Mouse (Mus musculus) megakaryocyte, adult 5-6 weeks (primary cell): ENCODE measurements around the gene 1700001C02Rik. TPM values are rescaled to one million over a fixed set of nuclear protein-coding genes. Genes with fewer than 3 reads are reported as not detected.

Experiments
- ATAC-seq: 2 replicates; pipeline ENCODE4 v1.8.0; 2016; ENCODE audit warnings: mild to moderate bottlenecking, inconsistent platforms; ENCODE audit not compliant: poor library complexity, severe bottlenecking
- total RNA-seq, 2 experiments: library from RNA; stranded (forward) in 1 of 2; stranded (reverse) in 1 of 2; fragments of 153-499, 151-499 nt in 1 of 2; fragments of 221-1000, 200-1000 nt in 1 of 2; gene quantifications; 2 replicates each; pipeline versions ENCODE4 v1.2.3 to v1.2.4; 2015 to 2017

1700001C02Rik gene
- total RNA-seq (2015): not detected in 2 replicates
- not detected in 2 replicates for total RNA-seq (2017)

DNA sequence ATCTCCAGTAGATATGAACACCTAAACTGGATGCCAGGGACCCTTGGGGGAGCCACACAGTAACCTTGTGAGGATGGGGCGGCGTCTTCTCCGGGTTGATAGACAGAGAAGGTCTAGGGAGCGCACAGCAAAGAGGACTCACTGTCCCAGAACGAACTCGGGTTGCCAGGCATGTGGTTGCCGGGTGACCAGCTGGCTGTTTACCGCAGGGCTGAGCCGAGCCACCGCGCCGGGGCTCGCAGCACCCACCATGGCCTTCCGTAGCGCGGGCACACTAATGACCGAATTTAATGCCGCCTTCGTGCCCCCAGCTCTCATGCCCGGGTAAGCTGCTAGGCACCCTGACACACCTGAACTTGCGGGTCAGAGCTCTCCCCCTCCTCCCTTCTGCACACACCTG is at the start of gene 1700001C02Rik:
Gene 1700001C02Rik (plus strand): TSS at position 187 of the 400 bp plus-strand sequence.
- no peak for ATAC-seq

DNA sequence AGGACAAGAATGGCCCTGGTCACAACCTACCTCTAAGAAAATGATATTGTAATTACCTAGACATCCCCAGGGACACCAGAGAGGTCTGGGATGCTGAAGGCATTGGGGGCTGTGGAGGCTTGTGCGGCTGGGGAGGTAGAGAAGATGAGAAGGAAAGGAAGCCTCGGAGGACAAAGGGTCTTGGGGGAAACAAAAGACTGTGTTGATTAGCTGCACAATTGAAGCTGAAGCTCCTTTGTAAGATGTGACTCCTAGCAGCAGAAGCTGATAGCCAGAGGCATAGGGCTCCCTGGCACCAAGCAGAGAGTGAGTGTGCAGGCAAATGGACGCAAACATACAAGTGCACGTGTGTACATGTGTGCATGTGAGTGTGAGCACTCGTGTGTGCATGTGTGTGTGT is 49.2 kb upstream of the 1700001C02Rik start:
- no peak for ATAC-seq

DNA sequence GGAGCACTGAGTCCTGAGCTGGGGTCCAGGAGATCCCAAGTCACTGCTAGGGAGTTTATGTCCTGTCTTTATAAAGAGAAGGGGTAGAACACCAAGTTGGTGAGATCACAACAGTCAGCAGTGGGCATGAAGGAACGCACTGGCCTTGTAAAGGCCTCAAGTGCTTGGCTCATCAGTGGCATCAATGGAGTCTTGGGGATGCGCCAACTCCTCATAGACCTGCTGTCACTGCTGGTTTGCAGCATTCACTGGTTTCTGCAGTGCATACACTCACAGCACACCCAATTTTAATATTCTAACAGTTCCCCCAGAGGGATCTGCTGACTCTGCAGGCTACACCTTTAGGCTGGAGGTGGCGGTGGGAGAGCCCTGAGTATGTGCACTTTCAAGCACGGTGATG is 42.7 kb upstream of the 1700001C02Rik start:
- ATAC-seq: no peak

DNA sequence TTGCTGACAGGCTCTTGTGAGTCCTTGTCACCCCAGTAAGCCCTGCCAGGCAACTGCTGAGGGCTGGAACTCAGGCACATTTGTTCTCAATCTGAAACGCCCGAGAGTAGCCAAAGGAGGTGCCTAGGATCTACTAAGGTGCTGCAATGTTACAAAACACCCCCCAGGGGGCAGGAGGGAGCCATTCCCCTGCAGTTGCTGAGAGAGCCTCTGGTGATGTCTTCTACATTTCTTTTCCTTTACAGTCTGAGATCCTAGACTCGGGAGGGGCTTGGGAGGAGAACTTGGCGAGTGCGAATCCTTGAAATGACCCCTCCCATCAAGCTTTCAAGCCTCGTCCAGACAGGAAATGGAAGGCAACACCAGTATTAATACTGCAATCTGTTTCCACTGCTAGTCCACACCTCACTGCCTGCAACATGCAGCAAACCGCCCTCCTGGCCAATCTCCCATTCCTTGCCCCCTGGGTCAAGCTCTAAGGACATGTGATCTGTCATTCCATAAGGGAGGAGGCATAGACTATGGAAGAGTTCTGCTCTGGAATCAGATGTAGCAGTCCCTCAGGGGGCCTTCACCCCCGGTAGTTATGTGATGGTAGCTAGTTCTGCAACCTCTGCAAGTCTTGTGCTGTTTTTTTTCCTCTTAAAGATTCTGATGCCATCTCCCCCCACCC is 42.1 kb upstream of the 1700001C02Rik start:
- ATAC-seq: no peak; the same call in 1 of the 2 replicates

DNA sequence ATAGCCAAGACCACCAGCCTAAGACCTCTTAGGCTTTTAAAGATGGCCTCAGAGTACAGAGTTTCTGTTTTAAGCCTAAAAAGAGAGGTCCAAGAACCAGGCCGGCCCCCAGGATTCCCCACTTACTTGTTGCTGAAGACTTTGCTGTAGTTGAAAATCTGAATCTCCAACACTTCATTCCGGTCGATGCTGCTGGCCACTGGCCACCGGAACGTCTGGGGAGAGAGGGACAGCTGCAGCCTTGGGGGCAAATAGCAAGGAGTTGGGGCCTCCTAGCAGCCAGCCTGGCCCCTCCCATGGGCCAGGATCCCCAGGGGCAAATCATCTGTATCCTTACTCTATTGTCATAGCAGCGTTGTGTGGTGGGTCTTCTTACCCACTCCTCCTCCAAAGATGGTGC is 38.4 kb upstream of the 1700001C02Rik start:
- no peak for ATAC-seq

DNA sequence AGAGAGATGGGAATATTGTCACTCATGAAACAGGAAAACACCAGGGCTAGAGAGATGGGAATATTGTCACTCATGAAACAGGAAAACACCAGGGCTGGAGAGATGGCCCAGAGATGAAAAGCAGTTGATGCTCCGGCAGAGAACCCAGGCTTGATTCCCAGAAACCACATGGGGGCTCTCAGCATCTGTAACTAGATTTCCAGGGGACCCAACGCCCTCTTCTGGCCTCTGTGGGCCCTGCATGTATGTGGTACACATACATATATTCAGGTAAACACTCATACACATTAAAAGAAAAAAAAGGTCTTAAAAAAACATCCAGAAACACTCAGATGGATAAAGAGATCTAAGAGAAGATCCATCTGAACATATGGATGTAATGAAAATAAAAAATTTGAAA is 26.9 kb upstream of the 1700001C02Rik start:
- ATAC-seq: no peak

DNA sequence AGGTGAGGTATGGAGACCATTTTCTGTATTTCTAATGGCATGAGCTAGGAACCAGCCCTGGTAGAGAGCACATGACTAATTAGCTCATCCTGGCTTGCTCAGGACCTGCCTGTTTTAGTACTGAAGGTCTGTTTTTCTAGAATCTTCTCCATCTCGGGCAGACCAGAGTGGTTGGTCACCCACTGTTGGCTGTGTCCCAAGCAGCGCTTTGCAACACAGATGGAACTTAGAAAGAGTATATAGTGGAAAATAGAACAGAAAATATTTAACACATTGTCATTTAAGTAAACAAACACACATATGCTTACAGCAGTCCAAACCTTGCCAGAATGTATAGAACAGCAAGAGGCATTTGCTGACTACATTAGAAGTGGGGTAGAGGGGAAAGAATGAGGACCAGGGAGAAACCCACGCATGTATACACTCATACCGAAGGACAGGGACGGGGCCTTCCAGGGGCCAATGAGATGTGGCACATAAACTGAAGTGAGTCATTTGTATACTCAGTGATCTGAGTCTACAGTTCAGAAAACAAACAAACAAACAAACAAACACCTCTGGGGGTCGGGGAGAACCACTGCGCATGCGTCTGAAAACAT is 25.4 kb upstream of the 1700001C02Rik start:
- no peak for ATAC-seq

DNA sequence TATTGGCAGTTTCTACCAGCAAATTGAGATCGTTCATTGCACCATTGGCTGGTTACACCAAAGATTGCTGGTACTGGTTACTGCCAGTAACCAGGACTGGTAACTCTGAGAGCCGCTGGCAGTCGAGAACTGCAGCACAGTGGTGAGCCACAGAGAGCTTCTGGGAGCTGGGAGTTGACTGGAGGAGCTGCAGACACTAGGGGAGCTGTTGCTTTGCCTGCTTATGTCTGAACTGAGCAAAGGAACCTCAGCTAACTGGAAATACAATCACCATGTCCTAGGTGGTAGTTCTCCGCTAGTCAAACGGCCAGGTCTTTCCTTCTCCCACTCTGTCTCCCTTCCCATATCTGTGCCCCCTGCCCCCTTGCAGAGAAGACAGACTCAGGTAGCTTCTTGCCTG is 23.7 kb upstream of the 1700001C02Rik start:
- ATAC-seq: no peak

DNA sequence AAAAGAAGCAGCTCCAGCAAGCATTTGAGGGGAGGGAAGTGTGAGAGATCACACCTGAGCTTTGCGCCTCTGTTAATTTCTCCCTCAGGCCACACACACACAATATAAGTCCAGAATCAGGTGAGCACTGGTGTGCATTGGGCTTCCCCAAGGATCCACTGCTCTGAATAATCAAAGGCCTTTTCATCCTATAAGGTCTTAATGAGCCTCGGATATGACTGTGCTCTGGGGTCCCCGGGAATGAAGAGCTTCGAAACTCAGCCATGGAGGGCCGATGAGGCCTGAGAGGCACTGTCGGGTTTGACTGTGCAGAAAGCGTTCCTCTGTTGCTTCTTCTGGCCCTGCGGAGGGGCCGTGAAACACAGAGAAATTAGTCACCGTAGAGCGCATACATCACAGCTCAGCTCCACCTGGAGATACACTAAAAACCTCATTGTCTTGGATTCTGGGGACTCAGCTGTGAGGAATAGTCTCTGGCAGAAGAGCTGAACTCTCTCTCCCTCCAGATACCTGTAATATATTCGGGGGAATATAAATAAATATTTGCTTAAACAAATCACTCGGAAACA is 21.4 kb upstream of the 1700001C02Rik start:
- ATAC-seq: no peak

DNA sequence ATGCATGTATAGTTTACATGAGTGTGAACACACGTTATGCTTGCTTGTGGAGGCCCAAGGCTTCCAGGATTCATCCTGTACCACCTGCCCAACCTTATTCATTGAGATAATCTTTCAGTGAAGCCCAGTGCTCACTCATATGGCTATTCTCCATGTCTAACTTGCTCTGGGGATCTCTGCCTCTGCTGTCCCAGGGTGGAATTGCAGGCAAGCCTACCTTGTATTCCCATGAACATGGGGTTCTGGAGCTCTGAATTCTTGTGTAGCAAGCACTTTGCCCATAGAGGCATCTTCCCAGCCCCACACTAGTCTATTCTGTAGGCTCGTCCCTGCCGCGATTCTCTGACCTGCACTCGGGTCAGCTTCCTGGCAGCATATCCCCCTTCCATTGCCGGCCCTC is 9.8 kb upstream of the 1700001C02Rik start:
- no peak for ATAC-seq

DNA sequence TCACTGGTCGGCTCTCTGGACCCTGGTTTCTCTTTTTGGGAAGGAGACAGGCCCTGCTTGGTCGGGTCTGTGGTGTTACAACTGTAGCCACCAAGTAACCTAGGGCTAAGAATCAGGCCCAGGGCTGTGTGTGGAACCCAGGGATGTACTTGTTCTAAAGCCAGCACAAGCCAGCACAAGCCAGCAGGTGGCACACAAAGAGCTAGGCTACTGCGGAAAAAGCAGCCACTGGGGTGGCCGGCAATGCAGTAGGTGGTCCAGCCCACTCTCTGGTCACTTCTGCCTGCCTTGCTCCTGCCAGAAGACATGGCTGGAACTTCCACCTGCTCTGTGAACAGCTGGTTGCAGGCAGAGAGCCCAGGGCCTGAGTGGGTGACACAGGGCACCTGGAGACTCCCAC is 5.7 kb upstream of the 1700001C02Rik start:
- no peak for ATAC-seq

DNA sequence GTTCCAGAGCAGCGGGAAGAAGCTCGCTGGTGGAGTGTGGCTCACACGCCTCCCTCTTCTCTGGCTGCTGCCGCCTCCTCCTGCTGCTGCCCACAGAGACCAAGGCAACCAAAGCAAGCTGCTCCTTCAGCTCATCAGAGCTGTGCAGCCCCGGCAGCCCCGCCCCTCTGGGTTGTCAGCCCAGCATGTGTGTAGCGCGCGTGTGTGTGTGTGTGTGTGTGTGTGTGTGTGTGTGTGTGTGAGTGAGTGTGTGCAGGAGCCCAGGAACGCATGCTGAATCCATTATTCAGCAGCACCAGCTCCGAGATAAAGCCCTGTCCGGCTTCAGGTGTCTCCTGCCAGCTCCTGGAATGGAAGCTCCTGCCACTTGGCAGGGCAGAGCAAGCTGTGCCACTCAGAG is 4.0 kb upstream of the 1700001C02Rik start, which contains the start of gene Otof:
Gene Otof (minus strand): TSS at position 112 of the 400 bp plus-strand sequence.
- no peak for ATAC-seq

DNA sequence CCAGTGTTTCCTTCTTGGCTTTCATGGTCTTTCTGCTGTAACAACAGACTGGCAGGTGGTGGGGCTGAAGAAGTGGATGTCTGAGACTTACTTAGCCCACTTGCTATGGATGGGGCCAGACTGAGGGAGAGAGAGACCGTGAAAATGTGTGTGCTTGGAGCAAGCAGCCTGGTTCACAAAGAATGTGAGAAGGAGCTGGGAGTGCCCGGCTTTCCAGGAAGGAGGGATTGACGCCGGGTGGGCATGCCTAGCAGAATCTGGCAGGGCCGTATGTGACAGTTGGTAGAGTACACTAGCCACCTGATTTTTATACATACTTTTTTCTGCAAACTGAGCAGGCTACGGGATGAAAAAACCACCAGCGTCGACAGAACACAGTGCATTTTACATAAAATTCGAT is 468 bp downstream of the 1700001C02Rik start:
- ATAC-seq: no peak

DNA sequence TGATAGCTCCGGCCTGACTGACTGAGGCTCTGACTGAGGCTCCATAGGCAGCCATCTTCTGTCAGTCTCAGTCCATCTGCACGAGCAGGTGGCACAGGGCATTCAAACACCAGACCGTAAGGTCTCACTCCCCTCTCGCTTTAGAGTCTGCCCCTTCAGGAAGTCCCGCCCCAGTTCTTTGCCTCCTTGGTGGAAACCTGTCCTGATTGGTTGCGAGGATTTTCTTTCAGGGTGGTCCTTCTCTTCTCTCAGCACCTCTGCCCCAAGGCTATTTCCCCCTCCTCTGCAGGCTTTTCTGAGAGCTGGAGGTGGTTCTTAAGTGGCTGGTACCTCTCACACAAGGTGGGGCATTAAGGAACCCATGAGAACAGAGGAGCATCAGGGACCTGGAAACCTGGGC is 4.6 kb downstream of the 1700001C02Rik start:
- ATAC-seq: no peak

DNA sequence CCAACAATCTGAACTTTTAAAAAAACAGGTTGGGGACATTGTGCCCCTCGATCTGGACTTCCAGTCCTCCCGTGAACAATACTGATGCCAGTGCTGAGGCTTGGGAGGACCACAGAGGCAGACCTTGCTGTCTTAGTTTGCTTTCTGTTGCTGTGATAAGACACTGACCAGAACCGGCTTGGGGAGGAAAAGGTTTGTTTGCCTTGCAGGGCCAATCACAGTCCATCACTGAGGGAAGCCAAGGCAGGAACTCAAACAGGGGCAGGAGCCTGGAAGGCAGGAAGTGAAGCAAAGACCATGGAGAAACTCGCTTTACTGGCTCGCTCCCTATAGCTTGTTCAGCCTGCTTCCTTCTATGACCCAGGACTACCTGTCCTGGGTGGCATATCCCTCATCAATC is 6.3 kb downstream of the 1700001C02Rik start:
- ATAC-seq: no peak

DNA sequence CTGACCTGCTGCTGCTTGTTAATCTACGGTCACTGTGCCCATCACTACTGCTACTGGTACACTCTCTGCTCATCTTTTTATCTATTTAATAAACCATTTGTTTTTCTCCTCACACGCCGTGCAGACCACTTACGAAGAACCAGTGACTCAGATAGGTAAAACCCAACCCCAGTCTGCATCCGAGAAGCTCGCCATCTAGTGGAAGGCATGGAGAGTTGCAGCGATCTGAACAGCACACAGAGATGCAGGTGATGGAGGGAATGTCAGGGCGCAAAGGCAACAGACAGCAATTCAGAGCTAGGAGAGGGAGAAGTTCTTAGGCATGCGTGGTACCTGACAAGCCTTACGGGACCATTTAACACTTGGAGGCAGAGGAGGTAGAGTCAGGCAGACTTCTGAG is 10.7 kb downstream of the 1700001C02Rik start:
- ATAC-seq: 0 out of 2 replicates have a peak, but pooled peaks have one; percentile 47

DNA sequence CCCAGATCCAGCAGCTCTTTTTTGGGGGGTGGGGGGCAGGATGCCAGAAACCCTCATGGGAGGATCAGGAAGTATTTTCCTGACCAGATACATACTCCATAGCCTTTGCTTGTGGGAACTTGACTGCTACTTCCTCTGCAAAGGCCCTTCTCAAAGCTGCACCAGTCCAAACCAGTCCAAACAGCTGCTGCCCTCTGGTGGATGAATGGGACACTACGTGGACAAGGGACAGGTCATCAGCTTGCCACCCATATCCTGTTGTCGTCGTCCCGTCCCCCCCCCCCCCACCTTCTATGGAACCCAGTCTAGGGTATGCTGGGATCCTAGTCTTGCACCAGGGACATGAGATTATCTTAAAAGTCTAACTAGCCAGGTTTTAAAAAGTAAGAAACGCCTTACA is 16.5 kb downstream of the 1700001C02Rik start:
- ATAC-seq: peak; percentile 74

DNA sequence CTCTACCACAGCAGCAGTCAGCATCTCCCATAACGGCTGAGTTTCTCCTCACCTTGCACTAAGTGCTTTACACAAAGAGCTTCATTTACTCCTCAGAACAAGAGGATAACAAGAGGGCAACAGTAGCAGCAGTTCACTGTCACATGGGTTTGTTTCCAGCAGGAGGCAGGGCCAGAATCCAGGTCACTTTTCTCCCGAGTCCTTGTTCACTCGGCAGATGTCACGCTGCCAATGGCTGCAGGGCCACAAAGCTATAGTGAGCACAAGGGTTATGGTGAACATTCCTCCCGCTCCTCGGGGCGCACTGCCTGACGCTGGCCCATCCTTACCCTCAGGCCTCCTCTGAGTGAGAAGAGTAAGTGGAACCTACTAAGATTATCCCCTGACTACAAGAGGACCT is 17.7 kb downstream of the 1700001C02Rik start:
- ATAC-seq: no peak

DNA sequence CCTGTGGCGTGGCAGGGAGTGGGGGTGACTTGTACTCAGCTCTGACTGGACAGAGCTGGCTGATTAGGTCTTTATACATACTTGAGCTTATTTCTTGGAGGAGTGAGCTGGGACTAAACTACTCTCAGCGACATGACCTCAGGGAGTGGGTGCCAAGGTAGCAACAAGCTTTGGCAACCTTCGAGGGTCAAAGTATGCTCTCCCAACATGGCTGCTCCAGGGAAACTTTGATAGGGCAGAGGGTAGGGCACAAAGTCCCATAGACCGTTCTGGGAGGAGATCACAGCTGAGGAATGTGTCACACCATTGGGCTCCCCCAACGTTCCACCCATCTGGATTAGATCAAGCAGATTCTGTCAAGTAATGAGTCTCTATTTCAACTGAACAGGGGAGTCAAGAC is 18.7 kb downstream of the 1700001C02Rik start:
- no peak for ATAC-seq

DNA sequence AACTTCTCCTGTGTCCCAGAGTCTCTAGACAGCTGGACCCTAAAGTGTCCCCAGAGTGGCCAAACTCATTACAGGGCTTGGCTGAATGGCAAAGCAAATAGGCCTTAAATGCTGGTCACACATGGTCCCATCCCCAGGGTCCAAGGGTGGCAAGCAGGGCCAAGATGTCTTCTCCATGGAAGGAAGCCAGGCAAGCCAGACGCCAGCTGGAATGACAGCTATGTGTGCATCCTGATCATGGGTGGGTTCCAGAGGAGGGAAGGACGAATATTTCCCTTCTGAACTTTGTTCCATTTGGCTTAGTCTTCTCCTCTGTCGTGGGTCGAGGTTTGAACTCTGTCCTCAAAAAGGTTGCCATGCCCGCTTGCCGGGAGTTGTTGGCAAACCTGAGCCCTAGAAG is 19.3 kb downstream of the 1700001C02Rik start:
- ATAC-seq: no peak

DNA sequence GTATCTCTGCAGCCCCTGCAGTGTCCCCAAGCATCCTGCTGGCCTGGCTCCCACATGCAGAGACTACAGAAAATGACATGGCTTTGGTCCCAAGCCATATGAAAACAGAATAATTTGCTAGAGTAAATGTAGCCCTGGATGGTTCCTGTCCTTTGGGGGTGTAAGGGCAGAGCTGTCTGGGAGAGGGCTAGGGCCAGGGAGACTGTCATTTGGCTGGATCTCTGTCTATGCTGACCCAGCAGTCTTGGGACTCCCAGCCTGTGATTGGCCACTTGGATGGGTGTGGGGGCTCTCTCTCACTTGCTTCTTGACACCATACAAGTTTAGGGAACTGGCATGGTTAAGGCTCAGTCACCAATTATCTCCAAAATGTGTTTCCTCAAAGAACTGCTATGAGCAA is 24.4 kb downstream of the 1700001C02Rik start:
- no peak for ATAC-seq

DNA sequence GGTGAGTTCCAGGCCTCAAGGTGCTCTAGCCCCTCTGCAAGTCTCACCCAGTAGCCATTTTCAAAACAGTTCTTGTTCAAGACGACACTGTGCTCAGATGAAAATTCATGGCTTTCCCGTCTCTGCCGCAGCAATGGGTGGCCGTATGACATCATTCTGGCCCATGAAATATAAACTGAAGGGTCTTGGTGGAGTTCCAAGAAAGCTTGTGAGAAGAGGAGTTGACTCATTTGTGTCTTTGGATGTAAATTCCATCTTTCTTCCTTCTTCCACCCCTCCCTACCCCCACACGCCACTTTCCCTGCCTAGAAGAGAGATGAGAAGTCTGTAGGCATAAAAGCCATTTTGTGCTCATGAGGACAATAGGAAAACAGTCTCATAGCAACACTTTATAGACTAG is 25.0 kb downstream of the 1700001C02Rik start:
- ATAC-seq: no peak
